Mouse (Mus musculus) hindbrain, embryonic 12.5 days (tissue): ENCODE results near the gene Gm45837. TPM values are rescaled to one million over a fixed set of nuclear protein-coding genes. Genes with fewer than 3 reads are reported as not detected.

ENCODE experiments used
- ATAC-seq: fragments of 200-750 bp; cut with Nextera tagmentation; 2 replicates; pipeline ENCODE4 v1.8.0; 2017; ENCODE audit warnings: moderate TSS enrichment; ENCODE audit not compliant: low FRiP score
- H3K27ac ChIP-seq: fragments of 300-500 bp; sonication (generic); 2 replicates; pipeline ENCODE4 v1.5.1; 2016; ENCODE audit warnings: mild to moderate bottlenecking
- H3K27me3 ChIP-seq: fragments of 300-500 bp; sonication (generic); 2 replicates; pipeline ENCODE4 v1.6.1; 2016; ENCODE audit warnings: mild to moderate bottlenecking
- H3K36me3 ChIP-seq: fragments of 300-500 bp; sonication (generic); 2 replicates; pipeline ENCODE4 v1.6.1; 2016; ENCODE audit warnings: mild to moderate bottlenecking
- H3K4me1 ChIP-seq: fragments of 300-500 bp; sonication (generic); 2 replicates; pipeline ENCODE4 v1.6.1; 2016
- H3K4me2 ChIP-seq: fragments of 300-500 bp; sonication (generic); replicated peaks from 2 replicates; pipeline ENCODE4 v1.6.1; 2016; ENCODE audit warnings: mild to moderate bottlenecking
- H3K4me3 ChIP-seq: fragments of 300-500 bp; sonication (generic); 2 replicates; pipeline ENCODE4 v1.5.1; 2016; ENCODE audit warnings: mild to moderate bottlenecking
- H3K9ac ChIP-seq: fragments of 300-500 bp; sonication (generic); 2 replicates; pipeline ENCODE4 v1.6.1; 2016; ENCODE audit warnings: mild to moderate bottlenecking, moderate library complexity
- H3K9me3 ChIP-seq: fragments of 300-500 bp; sonication (generic); replicated peaks from 2 replicates; pipeline ENCODE4 v1.6.1; 2016; ENCODE audit warnings: mild to moderate bottlenecking
- WGBS: fragments of 180-500 bp; shearing (Covaris S2); methylation state at CpG from one replicate; pipeline ENCODE4 v1.1.7; 2016; 5-methylcytosine and 5-hydroxymethylcytosine counted together
- polyA plus RNA-seq: library from polyadenylated mRNA; unstranded; fragments of >200 nt; fragmentation: Nextera tagmentation; extraction: Ambion mirVana; gene quantifications from 2 replicates; pipeline ENCODE4 v1.2.1, GENCODE M21; 2016

Gm45837 gene
- polyA plus RNA-seq, 1 experiment from 2014 or later = not detected

DNA sequence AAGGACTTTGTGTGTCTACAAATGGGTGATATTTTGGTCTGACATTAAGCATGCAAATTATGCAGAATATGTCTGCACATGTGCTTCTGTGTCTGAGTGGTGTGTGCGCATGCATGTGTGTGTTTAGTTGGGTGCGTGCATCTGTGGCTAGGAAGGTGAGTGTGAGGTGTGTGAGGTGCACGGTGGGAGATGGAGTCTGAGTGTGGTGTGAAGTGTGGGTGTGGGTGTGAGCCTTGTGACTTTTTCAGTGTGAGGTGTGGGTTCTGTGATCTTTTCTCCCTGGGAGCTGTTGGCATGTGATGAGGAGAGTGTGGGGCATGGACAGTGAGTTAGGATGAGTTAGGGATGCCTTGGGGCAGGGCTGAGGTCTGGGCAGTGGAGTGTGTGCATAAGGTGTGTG lies 42.6 kb downstream of the Gm45837 start:
- WGBS = 94% methylated on average over 3 of the region's 3 CpGs
- no peaks in the 10 kb centered on the region for H3K9me3 ChIP-seq
- no peak overlapping the region for H3K27ac ChIP-seq
- H3K36me3 ChIP-seq = no peaks in the 10 kb centered on the region
- no peak overlapping the region for H3K4me3 ChIP-seq
- ATAC-seq = no peak
- no peak overlapping the region for H3K9ac ChIP-seq
- peaks cover 39% of the 10 kb centered on the region for H3K27me3 ChIP-seq
- H3K4me2 ChIP-seq = 0 out of 2 replicates have a peak overlapping the region, but pooled peaks have one; percentile 8
- H3K4me1 ChIP-seq = peaks cover 15% of the 10 kb centered on the region

DNA sequence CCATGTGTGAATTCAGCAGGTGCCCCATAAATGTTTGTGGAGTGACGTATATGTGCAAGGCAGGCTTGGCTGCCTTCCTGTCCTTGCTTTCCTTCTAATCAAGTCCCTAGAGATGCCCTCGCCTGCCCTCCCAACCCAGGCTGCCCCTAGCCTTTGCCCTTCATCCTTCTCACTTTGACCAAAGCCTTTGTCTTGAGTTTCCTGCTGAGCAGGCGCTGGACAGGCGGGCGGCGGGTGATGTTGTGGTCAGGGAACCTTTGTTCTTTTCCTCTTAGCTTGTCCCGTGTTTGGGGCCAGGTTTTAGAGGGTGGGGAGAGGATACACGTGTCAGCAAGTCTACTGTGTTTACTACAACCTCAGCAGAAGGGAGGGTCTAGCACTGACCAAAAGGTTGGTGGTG lies 43.0 kb downstream of the Gm45837 start:
- peaks cover 39% of the 10 kb centered on the region for H3K27me3 ChIP-seq
- H3K4me3 ChIP-seq = no peak overlapping the region
- H3K9me3 ChIP-seq = no peaks in the 10 kb centered on the region
- no peak overlapping the region for H3K9ac ChIP-seq
- no peaks in the 10 kb centered on the region for H3K36me3 ChIP-seq
- H3K27ac ChIP-seq = no peak overlapping the region
- peaks cover 15% of the 10 kb centered on the region for H3K4me1 ChIP-seq
- 13% methylated on average over 8 of the region's 8 CpGs for WGBS
- H3K4me2 ChIP-seq = no peak overlapping the region
- no peak for ATAC-seq

DNA sequence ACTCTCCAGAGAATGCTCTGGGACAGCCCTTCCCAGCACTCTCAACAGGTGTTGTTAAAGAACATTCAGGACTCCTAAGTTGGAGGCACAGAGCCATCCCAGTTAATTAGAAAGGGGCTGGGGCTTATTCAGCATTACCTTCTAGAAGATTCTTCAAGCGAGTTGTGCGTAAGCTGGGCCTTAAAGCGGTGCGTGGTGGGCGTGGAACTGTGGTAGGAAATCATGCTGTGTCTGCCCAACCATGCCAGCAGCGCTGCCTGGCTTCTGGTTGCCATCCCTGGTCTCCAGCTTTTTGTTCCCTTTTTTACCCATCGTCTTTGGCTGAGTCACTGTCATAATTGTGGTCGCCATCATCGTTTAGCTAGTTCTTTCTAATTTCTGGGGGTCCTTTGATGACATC lies 43.8 kb downstream of the Gm45837 start:
- no peak overlapping the region for H3K4me2 ChIP-seq
- peaks cover 18% of the 10 kb centered on the region for H3K4me1 ChIP-seq
- peaks cover 39% of the 10 kb centered on the region for H3K27me3 ChIP-seq
- 89% methylated on average over 9 of the region's 9 CpGs for WGBS
- no peaks in the 10 kb centered on the region for H3K36me3 ChIP-seq
- ATAC-seq = no peak
- no peak overlapping the region for H3K9ac ChIP-seq
- no peak overlapping the region for H3K4me3 ChIP-seq
- no peaks in the 10 kb centered on the region for H3K9me3 ChIP-seq
- no peak overlapping the region for H3K27ac ChIP-seq

GRCm38 (mm10) chr7:101455141-101455540 lies 44.5 kb downstream of the Gm45837 start:
- Histone ChIP-seq H3K27me3 (peaks cover 39% of the 10 kb centered on the region), H3K9ac (no peak overlapping the region), H3K4me2 (no peak overlapping the region), H3K27ac (no peak overlapping the region), H3K9me3 (no peaks in the 10 kb centered on the region), H3K36me3 (no peaks in the 10 kb centered on the region), H3K4me1 (peaks cover 19% of the 10 kb centered on the region), H3K4me3 (no peak overlapping the region)
- no peak for ATAC-seq
- WGBS = 69% methylated on average over 6 of the region's 6 CpGs

DNA sequence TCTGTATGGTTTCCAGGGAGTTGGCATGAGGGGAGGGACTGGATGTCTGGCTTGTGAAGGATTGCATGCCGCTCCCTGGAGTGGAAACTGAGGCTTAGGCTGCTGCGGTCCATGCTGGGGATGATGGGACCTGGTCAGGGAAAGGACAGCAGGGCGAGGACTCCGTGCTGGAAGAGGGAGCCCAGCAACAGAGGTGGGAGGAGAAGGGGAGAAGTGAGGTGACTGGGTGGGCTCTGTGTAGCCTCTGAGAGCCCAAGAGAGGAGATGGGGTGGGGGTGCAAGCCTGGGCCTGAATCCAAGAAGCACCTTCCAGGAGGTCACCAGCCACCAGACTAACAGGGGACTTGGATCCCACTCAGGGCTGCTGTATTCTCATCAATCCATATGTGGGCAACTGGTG lies 45.6 kb downstream of the Gm45837 start:
- WGBS = 78% methylated on average over 4 of the region's 4 CpGs
- Histone ChIP-seq H3K4me3 (no peak overlapping the region), H3K9me3 (no peaks in the 10 kb centered on the region), H3K27ac (no peak overlapping the region), H3K4me2 (no peak overlapping the region), H3K9ac (no peak overlapping the region), H3K4me1 (peaks cover 22% of the 10 kb centered on the region), H3K27me3 (peaks cover 37% of the 10 kb centered on the region), H3K36me3 (no peaks in the 10 kb centered on the region)
- no peak for ATAC-seq

DNA sequence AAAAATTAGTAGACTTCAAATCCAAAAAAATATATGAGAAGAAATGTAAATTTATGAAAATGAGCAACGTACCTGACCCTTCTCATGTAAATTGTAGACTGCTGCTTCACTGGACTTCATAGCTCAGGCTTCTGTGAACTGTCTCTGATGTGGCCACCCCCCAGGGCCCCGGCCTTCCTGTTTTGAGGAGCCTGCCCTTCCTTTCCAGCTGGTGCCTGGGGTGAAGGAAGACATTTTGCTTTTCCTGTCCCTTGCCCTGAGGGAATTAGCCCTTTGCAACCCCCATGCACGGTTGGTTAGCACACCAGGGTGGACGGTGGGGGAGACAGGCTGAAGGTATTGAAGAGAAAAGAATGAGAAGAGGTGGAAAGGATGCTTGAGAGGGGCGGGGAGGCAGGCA lies 46.1 kb downstream of the Gm45837 start:
- H3K4me2 ChIP-seq = no peak overlapping the region
- no peak overlapping the region for H3K4me3 ChIP-seq
- 31% methylated on average over 5 of the region's 5 CpGs for WGBS
- no peak overlapping the region for H3K9ac ChIP-seq
- peaks cover 21% of the 10 kb centered on the region for H3K4me1 ChIP-seq
- H3K27me3 ChIP-seq = peaks cover 32% of the 10 kb centered on the region
- H3K27ac ChIP-seq = no peak overlapping the region
- no peaks in the 10 kb centered on the region for H3K9me3 ChIP-seq
- H3K36me3 ChIP-seq = no peaks in the 10 kb centered on the region
- no peak for ATAC-seq

- Histone ChIP-seq H3K9me3 (no peaks in the 10 kb centered on the region), H3K4me1 (peaks cover 22% of the 10 kb centered on the region), H3K4me3 (no peak overlapping the region), H3K36me3 (no peaks in the 10 kb centered on the region), H3K27me3 (peaks cover 27% of the 10 kb centered on the region), H3K4me2 (no peak overlapping the region), H3K27ac (no peak overlapping the region), H3K9ac (no peak overlapping the region)
- ATAC-seq = no peak
- WGBS = 70% methylated on average over 5 of the region's 5 CpGs
Observed at GRCm38 (mm10) chr7:101457283-101457682, 46.6 kb downstream of the Gm45837 start.

DNA sequence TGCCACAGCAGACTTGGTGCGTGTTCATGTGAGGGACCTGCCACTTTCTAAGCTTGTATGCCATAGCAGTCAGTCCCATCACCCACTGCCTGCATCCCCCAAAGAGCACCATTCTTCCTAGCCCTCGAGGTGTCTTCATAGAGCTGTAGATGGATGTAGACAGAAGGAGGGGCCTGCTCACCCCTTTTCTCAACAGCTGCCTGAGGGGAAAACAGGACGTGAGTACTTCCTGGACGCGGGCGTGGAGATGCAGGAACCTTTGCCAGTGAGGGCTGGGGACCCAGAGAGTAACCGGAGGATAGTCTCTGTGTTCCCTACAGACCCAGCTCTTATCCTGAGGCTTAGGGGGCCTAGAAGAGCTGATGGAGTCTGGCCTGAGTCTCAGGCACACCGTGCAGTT lies 47.1 kb downstream of the Gm45837 start:
- no peak overlapping the region for H3K4me2 ChIP-seq
- no peaks in the 10 kb centered on the region for H3K36me3 ChIP-seq
- no peak overlapping the region for H3K9ac ChIP-seq
- H3K9me3 ChIP-seq = no peaks in the 10 kb centered on the region
- H3K4me1 ChIP-seq = peaks cover 27% of the 10 kb centered on the region
- ATAC-seq = no peak
- WGBS = 66% methylated on average over 8 of the region's 8 CpGs
- no peak overlapping the region for H3K27ac ChIP-seq
- H3K4me3 ChIP-seq = no peak overlapping the region
- peaks cover 22% of the 10 kb centered on the region for H3K27me3 ChIP-seq

DNA sequence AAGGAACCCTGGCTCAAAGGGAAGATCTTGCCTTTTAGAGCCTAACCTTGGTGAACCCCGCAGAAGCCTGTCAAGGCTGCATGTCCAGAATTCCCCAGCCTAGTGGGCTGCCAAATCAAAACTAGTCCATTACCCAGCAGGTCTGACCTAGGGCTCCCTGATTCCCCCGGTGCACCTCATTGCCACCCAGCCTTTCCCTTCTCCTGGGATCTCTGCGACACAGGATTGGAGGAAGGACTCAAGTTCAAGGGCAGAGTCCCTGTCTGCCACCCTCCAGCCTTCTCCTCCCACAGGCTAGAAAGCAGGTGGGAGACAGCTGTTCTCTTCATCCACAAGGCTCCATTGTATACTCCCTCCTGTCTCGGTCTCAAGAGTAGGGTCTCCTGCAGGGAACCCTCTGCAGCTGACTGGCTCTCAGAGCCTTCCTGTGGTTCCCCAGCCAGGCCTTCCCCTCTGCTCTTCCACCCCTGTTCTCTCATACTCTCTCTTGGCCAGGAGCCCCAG lies 47.6 kb downstream of the Gm45837 start:
- Histone ChIP-seq H3K4me3 (no peak overlapping the region), H3K4me1 (peaks cover 28% of the 10 kb centered on the region), H3K9me3 (no peaks in the 10 kb centered on the region), H3K27me3 (peaks cover 17% of the 10 kb centered on the region), H3K4me2 (no peak overlapping the region), H3K36me3 (no peaks in the 10 kb centered on the region), H3K27ac (no peak overlapping the region), H3K9ac (no peak overlapping the region)
- ATAC-seq = no peak
- WGBS = 73% methylated on average over 4 of the region's 4 CpGs

DNA sequence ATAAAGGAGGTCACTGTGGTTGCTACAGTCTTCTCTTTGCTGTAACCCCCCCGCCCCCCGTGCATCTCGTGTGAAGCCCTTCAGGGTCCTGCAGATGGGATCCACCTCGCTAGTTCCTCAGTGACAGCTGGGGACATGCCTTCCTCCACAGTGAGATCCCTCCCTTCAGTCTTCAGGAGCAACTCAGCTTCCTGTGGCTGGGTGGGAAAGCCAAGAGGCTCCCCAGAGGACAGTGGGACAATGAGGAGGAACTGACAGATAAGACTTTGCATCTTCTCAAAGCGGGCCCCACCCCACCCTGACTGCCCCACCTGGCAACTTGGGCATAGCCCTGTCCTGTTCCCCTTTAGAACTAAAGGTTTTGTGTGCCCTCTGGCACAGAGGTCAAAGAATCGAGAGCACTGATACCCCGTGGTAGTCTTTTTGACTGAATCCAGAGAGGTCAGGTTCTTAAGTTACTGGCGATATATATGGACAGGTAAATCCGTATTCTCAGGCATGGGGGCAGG lies 48.7 kb downstream of the Gm45837 start:
- Histone ChIP-seq H3K9ac (no peak overlapping the region), H3K27ac (no peak overlapping the region), H3K4me1 (peaks cover 33% of the 10 kb centered on the region), H3K9me3 (no peaks in the 10 kb centered on the region), H3K4me2 (no peak overlapping the region), H3K27me3 (peaks cover 7% of the 10 kb centered on the region), H3K36me3 (no peaks in the 10 kb centered on the region), H3K4me3 (no peak overlapping the region)
- 72% methylated on average over 9 of the region's 9 CpGs for WGBS
- no peak for ATAC-seq

DNA sequence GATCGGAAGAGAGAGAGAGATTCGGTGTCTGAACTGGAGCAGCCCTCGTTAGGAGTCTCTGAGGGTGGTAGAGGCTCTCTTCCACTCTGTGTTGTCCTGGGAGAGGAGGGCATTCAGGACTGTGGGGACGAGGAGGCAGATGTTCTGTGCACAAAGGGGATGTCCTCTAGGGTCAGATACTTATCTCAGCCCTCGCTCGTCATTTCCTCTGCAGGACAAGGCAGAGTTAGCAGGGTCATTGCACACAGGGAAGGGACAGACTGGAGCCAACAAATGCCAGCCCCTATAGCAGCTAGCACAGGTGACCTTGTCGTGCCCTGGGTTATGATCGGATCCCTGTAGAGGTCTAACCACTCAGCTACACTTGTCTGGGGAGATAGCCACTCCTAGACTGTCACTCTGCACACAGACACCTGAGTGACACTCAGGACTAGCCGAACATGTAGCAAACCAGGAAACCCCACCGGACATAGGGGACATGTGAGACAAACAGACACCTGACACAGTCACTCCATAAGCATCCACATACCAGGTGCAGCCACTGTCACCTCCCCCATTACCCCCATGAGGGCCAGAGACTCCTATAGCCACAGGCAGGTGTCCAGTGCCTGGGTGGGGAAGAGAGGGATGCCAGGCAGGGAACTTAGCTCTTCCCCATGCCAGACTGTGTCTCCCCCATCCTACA lies 49.4 kb downstream of the Gm45837 start:
- peaks cover 5% of the 10 kb centered on the region; the same call in 1 of the 2 replicates for H3K27me3 ChIP-seq
- peaks cover 40% of the 10 kb centered on the region for H3K4me1 ChIP-seq
- ATAC-seq = 0 out of 2 replicates have a peak, but pooled peaks have one; percentile 10
- no peak overlapping the region for H3K27ac ChIP-seq
- H3K36me3 ChIP-seq = no peaks in the 10 kb centered on the region
- no peaks in the 10 kb centered on the region for H3K9me3 ChIP-seq
- H3K4me3 ChIP-seq = no peak overlapping the region
- 57% methylated on average over 10 of the region's 10 CpGs for WGBS
- H3K4me2 ChIP-seq = no peak overlapping the region
- no peak overlapping the region for H3K9ac ChIP-seq

DNA sequence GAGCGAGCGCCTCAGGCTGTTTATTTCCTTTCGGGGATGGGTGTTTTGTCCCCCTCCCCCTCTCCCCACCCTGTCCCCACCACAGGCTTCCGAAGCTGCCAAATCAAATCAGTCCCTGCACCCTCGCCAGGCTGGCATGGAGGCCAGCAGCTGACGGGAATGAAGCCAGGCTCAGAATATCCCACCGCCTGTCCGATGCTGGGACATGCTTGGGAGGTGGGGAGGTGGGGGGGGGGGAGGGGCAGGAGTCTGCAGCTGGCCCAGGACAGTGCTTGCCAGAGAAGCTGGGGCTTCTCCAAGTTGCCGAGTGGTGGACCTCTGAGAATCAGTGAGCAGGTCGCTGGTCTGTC lies 49.9 kb downstream of the Gm45837 start:
- 0 out of 2 replicates have a peak, but pooled peaks have one; percentile 17 for ATAC-seq
- Histone ChIP-seq H3K4me1 (peaks cover 43% of the 10 kb centered on the region), H3K9me3 (no peaks in the 10 kb centered on the region), H3K27ac (no peak overlapping the region), H3K9ac (peak overlapping the region; percentile 4; the same call in 1 of the 2 replicates), H3K36me3 (no peaks in the 10 kb centered on the region), H3K4me3 (no peak overlapping the region), H3K4me2 (no peak overlapping the region), H3K27me3 (peaks cover 5% of the 10 kb centered on the region; the same call in 1 of the 2 replicates)
- WGBS = 36% methylated on average over 10 of the region's 10 CpGs

GRCm38 (mm10) chr7:101461571-101461970 lies 50.9 kb downstream of the Gm45837 start:
- Histone ChIP-seq H3K27me3 (no peaks in the 10 kb centered on the region), H3K9me3 (no peaks in the 10 kb centered on the region), H3K4me2 (no peak overlapping the region), H3K4me1 (peaks cover 39% of the 10 kb centered on the region), H3K4me3 (no peak overlapping the region), H3K27ac (no peak overlapping the region), H3K36me3 (no peaks in the 10 kb centered on the region), H3K9ac (no peak overlapping the region)
- WGBS = 86% methylated on average over 11 of the region's 11 CpGs
- ATAC-seq = no peak
